Mouse (Mus musculus): Measurements from ENCODE around the gene Gm5155.

GRCm38 (mm10) chr7:17871467-17871866 is at the start of gene Gm5155:
- TF ChIP-seq POLR2A (IDR thresholded peaks at IDR 0.05; ENCODE audit: low read depth, low read length) (no peak), CTCF (IDR thresholded peaks at IDR 0.05; ENCODE audit: extremely low read depth, insufficient read length, insufficient replicate concordance, low read depth, low read length) (no peak)
